Mouse (Mus musculus): ENCODE results near the gene Drc3.
"Not testable (repeated sequence)": the region's sequence is repeated elsewhere in the genome, so short reads cannot be mapped to it uniquely, and the experiment has no call there.

The Drc3 gene

DNA sequence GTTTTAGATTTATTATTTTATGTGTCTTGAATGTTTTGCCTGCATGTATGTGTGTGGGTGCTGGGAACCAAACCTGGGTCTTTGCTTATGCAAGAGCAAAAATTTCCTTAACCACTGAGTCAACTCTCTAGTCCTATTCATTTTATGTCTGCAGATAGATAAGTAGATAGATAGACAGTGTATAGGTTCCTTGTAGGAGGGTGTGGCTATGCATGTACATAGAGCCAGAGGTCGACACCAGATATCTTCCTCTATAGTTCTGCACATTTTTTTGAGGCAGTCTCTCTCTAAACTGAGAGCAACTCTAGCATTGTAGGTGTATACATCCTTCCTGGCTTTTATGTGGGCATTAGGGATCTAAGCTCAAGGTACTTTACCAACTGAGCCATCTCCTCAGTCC, 82.0 kb downstream of the Drc3 start:
- no peaks in the 10 kb centered on the region for H3K9me3 ChIP-seq (ENCODE audit: low read length)
- H3K36me3 ChIP-seq (ENCODE audit: insufficient read depth, low read length) = peaks cover 79% of the 10 kb centered on the region
- peaks cover 60% of the 10 kb centered on the region for H3K4me1 ChIP-seq (replicated peaks; ENCODE audit: low read depth, low read length)
- TF ChIP-seq NANOG (IDR thresholded peaks at IDR 0.05; ENCODE audit: borderline replicate concordance, low read length) (no peak), POU5F1 (IDR thresholded peaks at IDR 0.05; ENCODE audit: borderline replicate concordance, low read length) (no peak), CTCF (conservative IDR thresholded peaks at IDR 0.05; ENCODE audit: low read length) (no peak)
- H3K27me3 ChIP-seq (ENCODE audit: insufficient read depth, low read length) = no peaks in the 10 kb centered on the region
- no peak overlapping the region for H3K4me3 ChIP-seq (replicated peaks; ENCODE audit: low read length)

DNA sequence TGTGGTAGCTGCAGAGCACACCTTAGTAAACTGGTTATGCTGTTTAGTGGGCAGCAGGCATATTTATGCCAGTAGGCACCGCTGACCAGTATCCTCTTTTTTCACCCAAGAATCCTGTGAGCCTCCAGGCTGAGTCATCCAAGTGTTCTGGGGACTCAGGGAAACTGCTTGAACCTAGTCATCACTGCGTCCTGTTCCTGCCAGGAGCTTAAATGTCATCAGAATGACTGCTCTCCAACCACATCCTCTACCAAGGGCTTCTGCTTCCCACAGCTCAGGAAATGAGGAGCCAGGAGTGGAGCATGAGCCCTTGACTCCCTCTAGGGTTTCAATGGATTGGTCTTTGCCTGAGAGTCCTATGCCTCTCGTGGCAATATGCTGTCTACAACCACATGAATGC, 83.5 kb downstream of the Drc3 start:
- peaks cover 77% of the 10 kb centered on the region for H3K36me3 ChIP-seq (ENCODE audit: insufficient read depth, low read length)
- no peak for TF ChIP-seq POU5F1 (IDR thresholded peaks at IDR 0.05; ENCODE audit: borderline replicate concordance, low read length)
- TF ChIP-seq CTCF (conservative IDR thresholded peaks at IDR 0.05; ENCODE audit: low read length) = no peak
- TF ChIP-seq NANOG (IDR thresholded peaks at IDR 0.05; ENCODE audit: borderline replicate concordance, low read length) = no peak
- no peak overlapping the region for H3K4me3 ChIP-seq (replicated peaks; ENCODE audit: low read length)

DNA sequence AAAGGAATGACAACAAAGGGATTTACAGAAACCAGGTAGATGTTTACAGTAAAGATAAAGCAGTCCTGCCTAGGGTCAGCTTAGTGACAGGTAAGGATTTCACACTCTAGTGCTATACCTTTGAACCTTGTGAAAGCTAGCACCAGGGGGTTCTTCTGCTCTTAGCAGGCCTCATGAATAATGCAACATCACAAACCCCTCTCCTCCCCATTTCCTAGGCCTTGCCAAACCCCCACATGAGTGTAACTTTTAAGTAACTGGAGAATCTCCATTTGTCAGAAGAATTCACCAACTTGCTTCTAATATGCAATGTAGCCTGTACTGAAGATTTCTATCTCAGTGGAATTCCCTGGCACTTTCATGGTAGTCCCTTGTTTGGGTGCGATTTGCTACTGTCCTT, 86.5 kb downstream of the Drc3 start:
- H3K9me3 ChIP-seq (ENCODE audit: low read length); H3K27me3 ChIP-seq (ENCODE audit: insufficient read depth, low read length): not testable (repeated sequence)
- peak overlapping the region; percentile 50 for H3K4me3 ChIP-seq (replicated peaks; ENCODE audit: low read length)
- peaks cover 85% of the 10 kb centered on the region for H3K36me3 ChIP-seq (ENCODE audit: insufficient read depth, low read length)
- TF ChIP-seq POU5F1 (IDR thresholded peaks at IDR 0.05; ENCODE audit: borderline replicate concordance, low read length) = peak; percentile 91
- peaks cover 85% of the 10 kb centered on the region for H3K4me1 ChIP-seq (replicated peaks; ENCODE audit: low read depth, low read length)

More for the DNA sequence above, 83.5 kb downstream of the Drc3 start:
- Histone ChIP-seq H3K9me3 (ENCODE audit: low read length) (no peaks in the 10 kb centered on the region), H3K27me3 (ENCODE audit: insufficient read depth, low read length) (no peaks in the 10 kb centered on the region), H3K4me1 (replicated peaks; ENCODE audit: low read depth, low read length) (peaks cover 75% of the 10 kb centered on the region)

DNA sequence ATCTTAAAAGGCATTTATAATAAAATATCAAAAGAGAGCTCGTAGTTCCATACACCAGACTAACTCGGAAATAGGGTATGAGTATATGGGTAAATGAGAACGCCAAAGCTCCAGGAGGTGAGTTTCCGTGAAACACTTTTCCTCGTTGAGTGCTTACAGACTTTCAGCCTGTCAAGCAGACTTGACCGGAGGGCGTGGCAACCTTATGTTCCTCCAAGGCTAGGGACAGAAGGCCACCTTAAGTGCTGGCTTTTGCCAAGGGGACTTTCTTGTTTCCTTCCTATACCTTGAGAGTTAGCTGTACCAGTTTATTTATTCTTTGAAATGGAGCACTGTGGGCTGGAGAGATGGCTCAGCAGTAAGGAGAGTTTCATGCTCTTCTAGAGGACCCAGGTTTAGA, 87.0 kb downstream of the Drc3 start:
- Histone ChIP-seq H3K9me3 (ENCODE audit: low read length) (no peaks in the 10 kb centered on the region), H3K27me3 (ENCODE audit: insufficient read depth, low read length) (no peaks in the 10 kb centered on the region), H3K4me3 (replicated peaks; ENCODE audit: low read length) (peak overlapping the region; percentile 41), H3K4me1 (replicated peaks; ENCODE audit: low read depth, low read length) (peaks cover 89% of the 10 kb centered on the region), H3K36me3 (ENCODE audit: insufficient read depth, low read length) (peaks cover 82% of the 10 kb centered on the region)
- peak; percentile 3; the same call in 1 of the 2 replicates for TF ChIP-seq NANOG (IDR thresholded peaks at IDR 0.05; ENCODE audit: borderline replicate concordance, low read length)
- TF ChIP-seq POU5F1 (IDR thresholded peaks at IDR 0.05; ENCODE audit: borderline replicate concordance, low read length) = no peak

DNA sequence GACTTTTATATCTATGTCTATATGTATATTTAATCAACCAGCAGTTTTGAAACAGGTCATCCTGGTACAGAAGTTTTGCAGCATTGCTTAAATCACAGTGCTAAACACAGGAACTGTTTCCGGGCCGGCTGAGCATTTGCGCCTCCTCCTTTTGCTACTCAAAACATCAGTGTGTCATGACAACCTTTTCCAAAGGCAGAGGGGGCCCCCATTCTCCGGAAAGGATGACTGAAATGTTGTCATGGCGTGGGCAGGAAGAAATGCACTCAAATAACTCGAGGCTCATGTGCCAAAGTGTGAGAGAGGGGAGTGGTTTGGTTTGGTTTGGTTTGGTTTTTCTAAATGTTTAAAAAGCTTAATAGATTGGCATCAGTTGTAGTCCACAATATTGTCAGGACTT, 89.8 kb downstream of the Drc3 start:
- H3K9me3 ChIP-seq (ENCODE audit: low read length) = no peaks in the 10 kb centered on the region
- H3K4me1 ChIP-seq (replicated peaks; ENCODE audit: low read depth, low read length) = peaks cover 87% of the 10 kb centered on the region
- TF ChIP-seq CTCF (conservative IDR thresholded peaks at IDR 0.05; ENCODE audit: low read length) (no peak), NANOG (IDR thresholded peaks at IDR 0.05; ENCODE audit: borderline replicate concordance, low read length) (no peak), POU5F1 (IDR thresholded peaks at IDR 0.05; ENCODE audit: borderline replicate concordance, low read length) (no peak)
- peaks cover 66% of the 10 kb centered on the region for H3K36me3 ChIP-seq (ENCODE audit: insufficient read depth, low read length)
- no peak overlapping the region for H3K4me3 ChIP-seq (replicated peaks; ENCODE audit: low read length)
- no peaks in the 10 kb centered on the region for H3K27me3 ChIP-seq (ENCODE audit: insufficient read depth, low read length)
